Mouse (Mus musculus) liver, postnatal 0 days (tissue): ENCODE data around the gene Lsr.

Experiments
- CTCF ChIP-seq: sonication (generic); IDR thresholded peaks from 2 replicates; pipeline ENCODE4 v1.5.1; 2016; ENCODE audit warnings: antibody characterized with exemption, low read depth
- EP300 ChIP-seq: IDR thresholded peaks from 2 replicates; pipeline ENCODE4 v1.6.1; 2016; ENCODE audit warnings: antibody characterized with exemption, low read depth, mild to moderate bottlenecking

DNA sequence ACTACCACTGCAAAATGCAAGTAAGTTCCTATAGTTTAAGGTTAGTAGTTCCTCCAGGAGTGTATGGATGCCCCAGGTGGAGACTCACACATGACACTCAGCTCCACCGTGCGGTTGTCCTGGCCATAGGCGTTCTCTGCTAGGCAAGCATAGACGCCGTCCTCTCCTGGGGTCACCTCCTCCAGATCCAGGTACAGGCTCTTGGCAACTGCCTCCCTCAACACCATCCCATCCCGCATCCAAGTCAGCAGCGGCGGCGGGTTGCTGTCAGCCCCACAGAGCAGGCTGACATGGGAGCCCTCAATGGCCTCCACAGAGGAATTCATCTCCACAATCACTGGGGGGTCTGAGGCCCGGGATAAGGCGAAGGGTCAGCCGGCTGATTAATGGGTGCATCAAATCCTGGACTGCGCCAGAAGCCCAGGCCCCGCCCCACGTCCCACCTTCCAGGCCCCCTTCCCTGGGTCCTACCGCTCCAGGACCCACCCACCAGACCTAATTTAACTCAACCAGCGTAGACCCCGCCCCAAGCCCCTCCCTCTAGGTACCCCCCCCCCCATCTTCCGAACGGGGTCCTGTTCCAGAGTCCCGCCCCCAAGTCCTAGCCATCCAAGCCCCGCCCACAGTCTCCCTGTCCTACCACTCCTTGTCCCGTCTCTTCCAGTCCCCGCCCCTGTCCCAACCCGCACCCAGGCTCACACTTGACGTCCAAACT is 64.8 kb downstream of the Lsr start:
- TF ChIP-seq CTCF, result no peak
- TF ChIP-seq EP300, result no peak
